Mouse (Mus musculus) spleen, adult 2 months (tissue): Measurements from ENCODE around the gene Tex261.

ENCODE experiments used
- CTCF ChIP-seq: fragments of 200-500 bp; IDR thresholded peaks from 2 replicates; pipeline ENCODE4 v1.5.1; 2011; ENCODE audit warnings: mild to moderate bottlenecking, inconsistent platforms; ENCODE audit not compliant: insufficient read depth, insufficient read length, insufficient replicate concordance; ENCODE audit errors: extremely low read depth
- POLR2A ChIP-seq: fragments of 200-500 bp; IDR thresholded peaks from 2 replicates; pipeline ENCODE4 v1.6.1; 2011; ENCODE audit warnings: low read depth, low read length, inconsistent platforms

DNA sequence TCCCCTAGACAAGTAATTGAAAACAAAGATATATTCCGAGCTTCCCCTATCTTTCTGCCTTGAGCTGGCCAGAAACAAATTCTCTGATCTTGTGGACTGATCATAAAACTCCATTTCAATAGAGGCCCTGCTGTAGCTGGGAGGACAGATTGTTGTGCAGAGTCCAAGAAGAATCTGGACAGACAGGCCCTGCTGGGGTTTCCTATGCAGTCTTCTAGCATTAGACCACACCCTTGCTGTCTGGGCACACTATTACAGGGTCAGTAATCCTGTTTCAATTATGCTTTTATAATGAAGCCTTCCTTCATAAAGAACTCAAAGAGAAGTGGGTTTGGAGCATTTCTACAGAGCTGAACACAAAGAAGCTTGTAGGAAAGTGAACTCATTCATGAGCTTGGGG, 43.4 kb upstream of the Tex261 start:
- TF ChIP-seq CTCF (no peak), POLR2A (no peak)
